32 mouse cellular contexts compared by ENCODE assay signal in the genomic region with DNA sequence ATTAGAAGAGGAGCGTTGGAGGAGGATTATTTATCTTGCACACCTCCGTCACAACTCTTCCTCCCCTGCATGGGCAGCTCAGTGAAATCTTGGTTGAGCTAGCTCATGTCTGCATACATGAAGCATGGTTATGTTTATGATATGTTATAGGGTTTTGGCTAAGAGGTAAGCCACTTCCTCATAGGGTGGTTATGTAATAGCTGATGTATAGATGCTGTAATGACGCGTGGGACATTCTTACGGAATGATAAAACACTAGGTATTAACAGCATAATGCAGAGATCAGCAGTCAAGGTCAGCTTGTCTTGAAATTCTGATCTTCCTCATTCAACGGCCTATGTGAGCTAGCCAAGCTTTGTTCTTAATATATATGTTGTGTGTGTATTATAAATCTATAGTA.
"Had no signal": no experiment of that assay in that cellular context is flagged by ENCODE, and none has a peak within 500 bp of the region (broad histone marks: within the 10 kb centered on the region; RNA-seq: fewer than 3 reads in every experiment).

No protein-coding gene starts in this region.

- H3K9me3 ChIP-seq: limb, embryonic 10.5 days; limb, embryonic 12.5 days; limb, embryonic 13.5 days; limb, embryonic 15.5 days; liver, embryonic 12.5 days; liver, embryonic 13.5 days; liver, embryonic 15.5 days; lung, embryonic 15.5 days; megakaryocyte, embryonic 14.5 days; midbrain, embryonic 10.5 days; midbrain, embryonic 12.5 days; midbrain, embryonic 13.5 days; midbrain, embryonic 15.5 days had no signal

- ATAC-seq: liver, embryonic 12.5 days; liver, postnatal 0 days; lung, postnatal 0 days; midbrain, embryonic 13.5 days; midbrain, embryonic 15.5 days; midbrain, embryonic 16.5 days had no signal

- H3K27ac ChIP-seq: left cerebral cortex, adult 2 months; limb, embryonic 10.5 days; limb, embryonic 12.5 days; limb, embryonic 13.5 days; limb, embryonic 15.5 days; liver, embryonic 12.5 days; liver, embryonic 13.5 days; liver, embryonic 14.5 days; liver, embryonic 15.5 days; lung, embryonic 15.5 days; macrophage; midbrain, embryonic 10.5 days; midbrain, embryonic 12.5 days; midbrain, embryonic 13.5 days; midbrain, embryonic 15.5 days had no signal

- H3K4me3 ChIP-seq: left cerebral cortex, adult 2 months; limb, embryonic 10.5 days; limb, embryonic 12.5 days; limb, embryonic 13.5 days; limb, embryonic 15.5 days; liver, embryonic 12.5 days; liver, embryonic 13.5 days; liver, embryonic 15.5 days; lung, embryonic 15.5 days; megakaryocyte, embryonic 14.5 days; midbrain, embryonic 10.5 days; midbrain, embryonic 12.5 days; midbrain, embryonic 13.5 days; midbrain, embryonic 15.5 days; myocyte had no signal

- H3K9ac ChIP-seq: limb, embryonic 12.5 days; limb, embryonic 13.5 days; limb, embryonic 15.5 days; liver, embryonic 12.5 days; liver, embryonic 13.5 days; liver, embryonic 14.5 days; liver, embryonic 15.5 days; liver, postnatal 0 days; lung, embryonic 14.5 days; lung, embryonic 15.5 days; midbrain, embryonic 12.5 days; midbrain, embryonic 13.5 days; midbrain, embryonic 15.5 days had no signal

- DNase-seq: left cerebral cortex, postnatal 4 days; liver; liver, embryonic 13.5 days; liver, postnatal 0 days; lung, adult 18-20 months; lung, adult 2 months; lung, embryonic 14.5 days; lung, postnatal 10 days; lung, postnatal 14 days; lung, postnatal 36 days; lung, postnatal 4 days; midbrain, embryonic 14.5 days had no signal

- H3K36me3 ChIP-seq: limb, embryonic 10.5 days; limb, embryonic 12.5 days; limb, embryonic 13.5 days; limb, embryonic 15.5 days; liver, embryonic 12.5 days; liver, embryonic 13.5 days; liver, embryonic 15.5 days; lung, embryonic 15.5 days; midbrain, embryonic 10.5 days; midbrain, embryonic 12.5 days; midbrain, embryonic 13.5 days; midbrain, embryonic 15.5 days had no signal

- H3K4me2 ChIP-seq: limb, embryonic 12.5 days; limb, embryonic 13.5 days; limb, embryonic 15.5 days; liver, embryonic 11.5 days; liver, embryonic 12.5 days; liver, embryonic 13.5 days; liver, embryonic 15.5 days; lung, embryonic 14.5 days; lung, embryonic 15.5 days; midbrain, embryonic 11.5 days; midbrain, embryonic 12.5 days; midbrain, embryonic 13.5 days; midbrain, embryonic 15.5 days had no signal

- H3K4me1 ChIP-seq: limb, embryonic 10.5 days; limb, embryonic 12.5 days; limb, embryonic 13.5 days; limb, embryonic 15.5 days; liver, embryonic 12.5 days; liver, embryonic 13.5 days; liver, embryonic 15.5 days; lung, embryonic 15.5 days; megakaryocyte, embryonic 14.5 days; midbrain, embryonic 10.5 days; midbrain, embryonic 12.5 days; midbrain, embryonic 13.5 days had no signal

- H3K27me3 ChIP-seq: limb, embryonic 12.5 days; limb, embryonic 13.5 days; limb, embryonic 15.5 days; liver, embryonic 12.5 days; liver, embryonic 13.5 days; liver, embryonic 15.5 days; lung, embryonic 15.5 days; megakaryocyte, embryonic 14.5 days; midbrain, embryonic 12.5 days; midbrain, embryonic 13.5 days; midbrain, embryonic 15.5 days had no signal
